Mouse (Mus musculus): ENCODE measurements at regions not wholly inside any gene's neighbourhood (a gene's known extent, or its start where the extent isn't known, plus 50 kb on each side); places are given as distances from the start of the nearest gene placed in this dataset.
A peak's percentile ranks its signal among the peaks of the same experiment; 100 is the strongest.

DNA sequence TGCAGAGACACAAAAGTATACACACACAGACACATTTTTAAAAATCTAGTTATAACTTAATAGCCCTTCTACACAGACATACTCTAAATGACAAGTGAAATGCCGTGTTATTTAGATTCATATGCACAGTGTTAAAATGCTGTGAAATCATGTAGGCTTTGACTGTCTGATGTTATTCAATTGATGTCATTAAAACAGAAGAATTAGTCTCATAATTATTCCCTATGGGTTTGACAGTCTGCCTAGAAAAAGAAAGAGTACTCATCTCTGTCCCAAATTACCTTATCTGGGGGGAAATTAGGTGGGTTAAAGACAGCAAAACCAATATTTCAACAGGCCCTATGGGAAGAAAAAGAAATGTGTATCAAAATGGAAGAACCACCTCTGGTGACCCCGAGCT lies 339.0 kb downstream of the Gm11361 start:
- ATAC-seq (ENCODE audit: poor library complexity, severe bottlenecking) = no peak

DNA sequence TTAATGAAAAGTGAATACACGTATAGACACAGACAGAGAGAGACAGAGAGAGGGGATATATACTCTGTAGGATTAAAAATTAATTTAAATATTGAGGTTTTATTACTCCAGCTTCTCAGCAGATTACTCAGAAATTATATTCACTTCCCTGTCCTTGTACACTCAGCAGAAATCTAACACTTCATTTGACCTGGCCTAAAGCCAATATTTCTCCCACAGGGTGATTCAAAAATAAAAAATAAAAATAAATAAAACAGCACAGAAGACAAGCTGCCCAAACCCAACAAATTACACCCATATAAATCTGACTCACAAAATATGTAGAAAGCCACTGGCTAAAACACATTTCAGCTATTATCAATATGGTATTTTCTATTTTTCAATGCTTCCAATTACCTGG lies 334.8 kb downstream of the Gm11361 start:
- no peak for ATAC-seq (ENCODE audit: poor library complexity, severe bottlenecking)

DNA sequence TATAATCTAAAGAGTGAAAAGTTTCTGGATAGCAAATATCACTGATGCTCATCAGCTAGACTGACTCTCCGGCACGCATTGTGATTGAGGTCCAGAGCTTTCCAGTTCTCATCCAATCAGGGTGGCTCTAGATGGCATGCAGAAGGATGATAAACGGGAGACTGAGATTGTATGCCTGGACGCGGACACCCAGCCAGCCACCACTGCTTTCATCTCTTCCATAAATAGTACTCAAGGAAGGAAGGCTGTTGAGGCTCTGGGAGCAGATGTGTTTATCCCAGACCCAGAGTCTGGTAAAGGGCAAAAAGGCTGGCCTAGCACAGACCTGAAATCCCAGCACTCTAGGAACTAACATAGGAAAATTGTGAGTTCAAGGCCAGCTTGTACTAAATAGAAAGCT lies 330.6 kb downstream of the Gm11361 start:
- ATAC-seq (ENCODE audit: poor library complexity, severe bottlenecking) = no peak

- ATAC-seq (ENCODE audit: poor library complexity, severe bottlenecking) = no peak
Measured at GRCm38 (mm10) chr13:28586693-28587092, 329.4 kb downstream of the Gm11361 start.

GRCm38 (mm10) chr13:28586140-28586539 lies 328.8 kb downstream of the Gm11361 start:
- ATAC-seq (ENCODE audit: poor library complexity, severe bottlenecking) = no peak

DNA sequence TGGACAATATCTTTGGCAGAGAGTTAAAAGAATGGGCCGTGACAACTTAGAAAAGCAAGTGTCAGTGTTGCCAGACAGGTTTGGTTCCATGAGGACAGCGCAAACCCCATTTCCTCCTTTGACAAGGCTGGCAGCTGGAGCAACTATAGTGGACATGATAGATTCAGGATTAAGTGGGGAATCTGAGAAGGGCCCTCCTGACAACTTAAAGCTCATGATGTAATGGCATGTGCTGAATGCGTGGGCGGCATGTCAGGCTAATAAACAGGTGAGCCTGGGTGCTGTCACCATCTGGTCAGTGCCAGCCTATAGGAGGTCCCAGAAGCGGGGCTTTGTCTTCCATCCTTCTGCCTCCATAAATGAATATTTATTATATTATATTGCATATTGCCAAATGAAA lies 326.3 kb downstream of the Gm11361 start:
- no peak for ATAC-seq (ENCODE audit: poor library complexity, severe bottlenecking)

GRCm38 (mm10) chr13:28575202-28575851 lies 318.0 kb downstream of the Gm11361 start:
- ATAC-seq (ENCODE audit: poor library complexity, severe bottlenecking) = no peak

DNA sequence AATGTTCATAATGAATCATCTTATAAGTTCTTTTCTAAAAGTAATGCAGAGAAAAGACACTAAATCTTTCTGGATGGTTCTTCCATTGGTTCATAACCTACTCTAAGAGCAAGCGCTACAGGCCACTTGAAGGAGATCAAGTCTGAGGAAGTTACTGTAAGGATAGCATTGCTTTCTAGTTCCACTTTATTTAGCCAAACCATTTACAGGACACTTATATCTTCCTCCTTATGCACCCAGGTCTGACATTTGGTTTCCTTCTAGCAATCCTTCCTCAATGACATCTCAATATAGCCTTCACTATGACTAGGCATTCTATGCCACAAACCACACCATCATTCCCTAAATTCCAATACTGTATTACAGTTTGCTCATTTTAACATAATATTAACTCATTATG lies 316.0 kb downstream of the Gm11361 start:
- peak; percentile 59 for ATAC-seq (ENCODE audit: poor library complexity, severe bottlenecking)

DNA sequence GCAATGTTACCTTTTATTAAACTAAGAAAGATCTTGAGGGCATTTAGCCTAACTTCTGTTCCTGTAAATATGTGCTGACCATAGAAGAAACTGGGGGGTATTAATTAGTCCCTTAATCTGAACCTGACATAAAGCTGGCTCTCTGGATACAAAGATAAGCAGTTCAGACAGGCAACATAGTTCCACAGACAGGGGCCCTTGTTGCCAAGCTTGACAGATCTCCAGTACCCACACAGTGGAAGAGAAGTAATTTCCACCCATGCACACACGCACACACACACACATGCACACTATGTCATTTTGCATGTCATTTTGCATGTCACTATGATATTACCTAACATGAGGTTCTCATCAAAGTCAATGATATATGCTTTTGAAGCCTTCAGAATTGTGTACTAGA lies 315.1 kb downstream of the Gm11361 start:
- no peak for ATAC-seq (ENCODE audit: poor library complexity, severe bottlenecking)

DNA sequence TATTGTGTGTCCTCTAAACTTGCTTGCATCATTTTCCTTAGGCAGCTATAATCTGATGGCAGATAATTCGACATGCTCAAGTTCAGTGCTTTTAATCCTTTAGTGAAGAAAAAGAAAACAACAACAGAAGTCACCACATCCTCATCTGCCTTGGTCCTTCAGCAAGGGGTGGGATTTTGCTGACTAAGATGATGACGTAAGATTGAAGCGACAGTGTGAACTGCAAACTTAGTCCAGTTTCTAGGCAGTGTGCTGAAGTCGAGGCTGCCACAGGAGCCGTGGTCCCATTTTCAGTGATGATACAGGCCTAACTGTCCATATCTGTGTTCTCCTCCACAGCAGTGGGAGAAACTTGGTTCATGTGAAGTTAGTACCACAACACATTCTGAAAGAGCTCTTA lies 314.4 kb downstream of the Gm11361 start:
- ATAC-seq (ENCODE audit: poor library complexity, severe bottlenecking) = no peak

DNA sequence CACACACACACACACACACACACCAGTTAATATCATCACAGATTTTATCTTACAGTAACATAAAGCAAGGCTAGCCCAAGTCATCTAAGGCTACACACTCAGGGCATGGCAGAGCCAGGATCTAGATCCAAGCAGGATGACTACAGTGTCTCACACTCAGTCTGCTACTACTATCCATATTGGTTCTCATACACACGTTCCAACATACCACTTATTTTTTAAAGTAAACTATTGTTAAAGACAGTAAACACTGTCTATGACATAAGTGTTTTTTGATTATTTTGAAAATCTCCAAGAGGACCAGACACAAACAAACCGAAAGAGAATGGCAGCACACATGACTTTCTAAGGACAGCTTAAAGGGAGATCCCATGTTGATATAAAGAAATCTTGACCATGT lies 306.3 kb downstream of the Gm11361 start:
- ATAC-seq (ENCODE audit: poor library complexity, severe bottlenecking) = no peak

GRCm38 (mm10) chr13:28560081-28560480 lies 302.8 kb downstream of the Gm11361 start:
- ATAC-seq (ENCODE audit: poor library complexity, severe bottlenecking) = no peak

DNA sequence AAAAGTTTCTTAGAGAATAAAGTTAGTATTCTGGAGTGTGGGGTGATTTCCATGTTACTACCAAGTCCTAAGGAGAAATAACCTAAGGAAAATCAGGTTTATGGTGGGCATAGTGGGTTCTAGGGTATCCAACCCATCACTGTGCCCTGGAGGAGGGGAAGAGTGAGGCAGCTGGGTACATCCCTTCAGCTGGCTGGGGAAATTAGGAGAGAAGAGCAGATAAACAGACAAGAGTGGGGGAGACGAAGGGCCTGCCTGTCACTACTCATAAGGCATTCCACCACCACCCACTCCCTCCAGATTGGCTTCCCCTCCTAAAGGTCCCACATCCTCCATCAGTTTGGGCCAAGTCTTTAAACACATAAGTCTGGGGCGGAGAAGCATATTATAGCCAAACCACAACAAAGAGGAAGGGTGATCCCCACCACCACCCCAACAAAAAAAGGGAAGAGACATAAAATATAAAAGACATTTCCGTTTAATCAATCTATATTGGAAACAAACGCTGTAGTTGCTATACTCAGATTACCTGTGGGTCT lies 299.8 kb downstream of the Gm11361 start:
- peak; percentile 94 for ATAC-seq (ENCODE audit: poor library complexity, severe bottlenecking)

DNA sequence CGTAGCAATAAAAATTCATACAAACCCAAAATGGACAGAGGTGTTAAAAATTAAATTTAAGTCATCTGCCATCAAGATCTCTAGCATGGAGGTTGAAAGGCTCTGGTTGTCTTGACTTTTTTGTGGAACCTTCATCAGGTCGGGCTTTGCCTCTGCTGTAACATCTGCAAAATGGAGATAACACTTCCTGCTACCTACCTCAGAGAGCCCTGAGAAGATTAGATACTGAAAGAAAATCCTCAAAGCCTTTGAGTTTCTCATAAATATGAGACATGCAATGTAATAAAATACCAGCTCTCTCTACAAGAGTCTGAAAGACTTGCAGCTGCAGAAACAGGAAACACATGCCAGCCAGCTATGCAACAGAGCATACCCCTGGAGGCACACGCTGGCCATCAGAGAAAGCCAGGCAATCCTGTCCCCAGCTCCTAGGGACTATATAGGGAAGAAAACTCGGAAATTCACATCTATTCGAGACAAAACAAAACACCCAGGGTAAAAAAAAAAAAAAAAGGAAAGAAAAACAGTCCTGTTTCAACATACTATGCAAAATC lies 299.1 kb downstream of the Gm11361 start:
- ATAC-seq (ENCODE audit: poor library complexity, severe bottlenecking) = 0 out of 2 replicates have a peak, but pooled peaks have one; percentile 24

DNA sequence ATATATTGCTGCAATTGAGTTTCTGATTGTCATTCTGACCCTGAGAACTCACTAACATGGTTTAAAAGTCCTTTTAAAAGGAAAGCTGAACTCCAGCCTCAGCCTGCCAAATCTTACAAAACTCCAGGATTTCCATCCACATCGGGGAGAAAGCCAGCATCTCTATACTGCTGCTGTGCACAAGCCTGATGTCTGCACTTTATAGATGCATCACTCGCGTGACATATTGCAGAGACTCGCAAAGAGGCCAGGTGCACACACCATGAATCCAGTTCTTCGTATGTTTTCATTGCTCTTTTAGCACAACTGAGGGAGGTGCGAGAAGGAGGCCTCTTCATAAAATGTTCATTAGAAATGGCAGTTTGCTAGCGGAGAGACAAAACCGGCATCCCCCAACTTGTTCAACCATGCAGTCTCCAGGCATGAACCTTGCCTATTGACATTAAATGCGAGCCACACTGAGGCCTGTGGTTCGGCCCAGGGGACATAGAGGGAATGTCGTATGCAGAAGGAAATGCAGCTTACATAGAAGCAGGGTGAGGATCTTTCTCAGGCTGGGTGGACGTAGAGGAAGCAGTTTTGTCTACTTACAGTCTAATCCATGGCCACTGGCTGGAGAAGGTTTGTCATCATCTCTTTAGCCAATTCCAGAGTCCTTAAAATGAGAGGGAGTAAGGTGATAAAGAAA lies 297.0 kb downstream of the Gm11361 start:
- no peak for ATAC-seq (ENCODE audit: poor library complexity, severe bottlenecking)

DNA sequence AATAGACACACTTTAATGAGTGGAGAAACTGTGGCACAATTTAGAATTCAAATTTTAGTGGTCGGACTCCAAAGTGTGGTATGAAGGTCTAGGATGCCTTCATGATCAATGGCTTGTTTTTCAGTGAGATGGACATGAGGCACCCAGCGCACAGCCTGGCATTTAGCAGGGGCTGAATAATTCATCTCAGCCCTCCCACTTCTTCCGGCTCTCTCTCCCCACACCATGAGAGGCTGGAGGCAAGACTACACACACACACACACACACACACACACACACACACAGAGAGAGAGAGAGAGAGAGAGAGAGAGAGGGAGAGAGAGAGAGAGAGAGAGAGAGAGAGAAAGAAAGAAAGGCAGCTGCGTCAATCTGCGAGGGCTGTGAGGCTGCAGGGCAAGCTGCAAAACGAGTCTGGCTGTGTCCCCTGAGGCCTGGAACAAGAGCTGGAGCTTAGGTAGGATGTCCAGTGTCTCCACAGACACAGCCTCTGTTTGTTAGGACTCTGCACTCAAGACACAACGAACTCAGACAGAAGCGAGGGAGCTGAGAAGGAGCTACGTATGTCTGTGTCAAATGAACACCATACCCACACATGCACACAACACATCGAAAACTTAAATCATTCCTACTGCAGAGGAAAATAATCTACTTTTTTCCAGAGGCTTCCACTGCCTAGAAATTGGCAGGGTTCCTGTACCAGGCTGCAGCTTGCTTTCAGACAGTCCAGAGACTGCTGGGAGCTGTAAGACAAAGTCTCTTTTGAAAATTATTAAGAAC lies 295.8 kb downstream of the Gm11361 start:
- ATAC-seq (ENCODE audit: poor library complexity, severe bottlenecking) = no peak

- ATAC-seq (ENCODE audit: poor library complexity, severe bottlenecking) = no peak
Measured at GRCm38 (mm10) chr13:28551555-28551954, 294.2 kb downstream of the Gm11361 start.

GRCm38 (mm10) chr13:28545797-28546196 lies 288.5 kb downstream of the Gm11361 start:
- ATAC-seq (ENCODE audit: poor library complexity, severe bottlenecking) = no peak

GRCm38 (mm10) chr13:28545337-28545736 lies 288.0 kb downstream of the Gm11361 start:
- ATAC-seq (ENCODE audit: poor library complexity, severe bottlenecking) = peak; percentile 56

GRCm38 (mm10) chr13:28544819-28545180 lies 287.5 kb downstream of the Gm11361 start:
- no peak for ATAC-seq (ENCODE audit: poor library complexity, severe bottlenecking)

DNA sequence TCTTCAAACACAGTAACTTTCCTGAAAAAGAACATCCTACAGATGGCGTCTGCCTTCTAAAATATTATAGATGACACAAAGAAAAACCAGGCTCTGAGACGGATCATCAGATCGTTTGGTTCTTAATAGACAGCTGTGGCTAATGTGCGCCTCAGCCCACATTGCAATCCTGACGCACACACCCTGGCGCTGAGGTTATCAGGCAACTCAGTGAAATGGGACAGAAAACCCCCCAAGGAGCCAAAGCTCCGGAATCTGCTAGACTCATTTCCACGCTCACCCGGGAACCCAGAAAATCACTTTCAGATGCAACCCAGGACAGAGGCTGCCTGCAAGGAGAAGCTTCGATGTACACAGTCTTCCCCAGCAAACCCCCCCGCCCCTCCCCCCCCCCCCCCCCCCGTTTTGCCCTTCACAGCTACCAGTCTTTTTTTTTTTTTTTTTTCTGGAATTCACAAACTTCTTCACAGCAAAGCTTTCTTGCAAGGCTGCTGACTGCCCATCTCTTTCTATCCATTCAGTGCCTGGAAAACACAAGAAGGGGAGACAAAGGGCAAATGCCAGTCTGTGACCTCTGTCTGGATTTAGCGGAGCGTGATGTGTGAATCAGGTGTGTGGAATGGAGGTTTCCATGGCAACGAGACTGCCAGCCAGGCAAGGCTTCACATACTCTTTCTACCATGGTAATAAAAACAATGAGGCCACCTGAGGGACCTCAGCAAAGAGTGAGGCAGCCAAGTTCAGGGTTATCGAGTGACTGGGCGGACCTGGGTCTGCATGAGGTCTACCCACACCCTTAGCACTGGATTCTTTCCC lies 286.9 kb downstream of the Gm11361 start:
- ATAC-seq (ENCODE audit: poor library complexity, severe bottlenecking) = no peak

Data from megakaryocyte, adult 5-6 weeks (primary cell).